Comparison of ENCODE assay signal across 8 mouse cellular contexts in genomic region chr10:59221473-59222270, GRCm38 (mm10). TPM values are rescaled to one million over a fixed set of nuclear protein-coding genes. Genes with fewer than 3 reads are reported as not detected.
A peak's percentile ranks its signal among the peaks of the same experiment; 100 is the strongest.
DNase-seq lines count a peak whose midpoint lies in the region; ATAC-seq lines count a peak whose summit lies in the region.

Gene Sept10 (minus strand): TSS chr10:59221847.
Gene Sowahc (plus strand): TSS chr10:59221953.

- H3K27ac ChIP-seq in hindbrain, embryonic 13.5 days, result peak within 1 kb of the TSS; percentile 97

- H3K9ac ChIP-seq in hindbrain, embryonic 13.5 days, result peak within 1 kb of the TSS; percentile 86

- ATAC-seq in hindbrain, embryonic 13.5 days (ENCODE audit: low FRiP score), result peak; percentile 98

- peak within 1 kb of the TSS; percentile 84 for H3K4me3 ChIP-seq in hindbrain, embryonic 13.5 days

- H3K4me2 ChIP-seq in hindbrain, embryonic 13.5 days, result peak within 1 kb of the TSS; percentile 100

- no peaks in the 10 kb centered on the region for H3K27me3 ChIP-seq in hindbrain, embryonic 13.5 days

- under 1% methylated on average over 78 of the region's 84 CpGs for WGBS in hindbrain, embryonic 13.5 days

- peaks cover 29% of the 10 kb centered on the region for H3K4me1 ChIP-seq in hindbrain, embryonic 13.5 days (replicated peaks)

- no peaks in the 10 kb centered on the region for H3K36me3 ChIP-seq in hindbrain, embryonic 13.5 days

- no peaks in the 10 kb centered on the region for H3K9me3 ChIP-seq in hindbrain, embryonic 13.5 days

- peak; percentile 97 for DNase-seq in T-cell, adult 2 months (ENCODE audit: low spot score)
- DNase-seq in cerebellum, postnatal 25 days, result peak; percentile 98 to 99
- peak; percentile 91 to 93 for DNase-seq in frontal cortex, postnatal 25 days (ENCODE audit: low spot score in 2 of 2)
- peak; percentile 97 for DNase-seq in layer of hippocampus, postnatal 14 days (ENCODE audit: low spot score in 2 of 2)
- DNase-seq in lung, postnatal 10 days, result peak; percentile 99
- DNase-seq in ovary, postnatal 14 days (ENCODE audit: low spot score), result peak; percentile 93
- peak; percentile 93 to 98 for DNase-seq in thymus, postnatal 10 days (ENCODE audit: low spot score in 2 of 2)

RNA-seq across cellular contexts. Expression of gene Sept10, which starts in this region (rescaled TPM):
- 19.6 and 22.7 TPM in 2 replicates for polyA plus RNA-seq in hindbrain, embryonic 13.5 days (2015; fragmentation: Nextera tagmentation; extraction: Ambion mirVana)
- 10 to 100 TPM in 1 of 2 experiments, 1 to 10 TPM in 1; 9.7 to 12.6 TPM for total RNA-seq in layer of hippocampus, postnatal 14 days (2021)

RNA-seq across cellular contexts. Expression of gene Sowahc, which starts in this region (rescaled TPM):
- polyA plus RNA-seq in hindbrain, embryonic 13.5 days (2015; fragmentation: Nextera tagmentation; extraction: Ambion mirVana), result 17.0 TPM in 2 replicates
- total RNA-seq in layer of hippocampus, postnatal 14 days (2021), result 10 to 100 TPM in 1 of 2 experiments, 1 to 10 TPM in 1; 9.2 to 10.1 TPM

Comparison
In these comparisons a context has a peak if more than half of its experiments do, and no peak if none do; other contexts are left out.
1. Peak in every context shown above with its lines: DNase-seq, ATAC-seq, H3K4me3 ChIP-seq and H3K27ac ChIP-seq.